ENCODE assay signal across 13 mouse cellular contexts in the genomic region with DNA sequence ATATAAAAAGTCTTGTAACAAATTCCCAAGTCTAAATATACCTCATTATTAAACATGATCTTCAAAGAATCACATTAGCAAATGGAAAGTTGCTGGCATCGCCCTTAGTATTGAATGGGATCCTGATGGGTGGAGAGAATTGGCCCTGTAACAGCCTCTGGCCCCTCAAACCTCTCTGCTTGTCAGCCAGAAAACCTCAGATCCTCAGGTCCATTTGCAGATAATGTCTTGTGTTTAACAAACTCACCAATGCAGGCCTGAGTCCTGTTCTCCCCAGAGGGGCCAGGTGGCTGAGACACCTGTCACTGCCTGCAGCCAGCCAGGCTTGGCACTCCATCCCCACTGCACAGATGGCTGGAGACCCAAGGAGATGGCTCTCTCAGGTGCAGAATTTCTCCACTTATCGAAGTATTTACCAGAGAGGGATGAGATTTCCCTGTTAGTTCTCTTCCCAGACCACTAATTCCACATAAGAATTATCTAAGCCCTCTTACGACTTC. TPM values are rescaled to one million over a fixed set of nuclear protein-coding genes. Genes with fewer than 3 reads are reported as not detected.
DNase-seq lines count a peak whose midpoint lies in the region; ATAC-seq lines count a peak whose summit lies in the region.
"Had no signal": no experiment of that assay in that cellular context is flagged by ENCODE, and none has a peak within 500 bp of the region (broad histone marks: within the 10 kb centered on the region; RNA-seq: fewer than 3 reads in every experiment).

No protein-coding gene starts in this region.

- no peak for DNase-seq in hindbrain, embryonic 11.5 days (ENCODE audit: low spot score)
- DNase-seq in brain, adult 2 months (ENCODE audit: low read depth, low spot score), result peak; percentile 99
- DNase-seq in cerebellum, postnatal 10 days, result peak; percentile 97 to 98
- peak; percentile 35 for DNase-seq in layer of hippocampus, adult 9-11 months
- DNase-seq in kidney, adult 8-10 months, result no peak
- no peak for DNase-seq in thymus, postnatal 25 days
- no peak for DNase-seq in c-Kit-positive CD71-positive TER-119-positive erythroid progenitor cells, embryonic 14.5 days (ENCODE audit: low spot score)
- DNase-seq: kidney, postnatal 14 days; lung, postnatal 10 days had no signal

- H3K36me3 ChIP-seq in hindbrain, embryonic 13.5 days, result no peaks in the 10 kb centered on the region
- no peaks in the 10 kb centered on the region for H3K36me3 ChIP-seq in hindbrain, embryonic 11.5 days (ENCODE audit: control insufficient read depth, insufficient read depth, low read length)
- H3K36me3 ChIP-seq: limb, embryonic 13.5 days; stomach, embryonic 15.5 days had no signal

- no peak overlapping the region for H3K9ac ChIP-seq in hindbrain, embryonic 13.5 days
- H3K9ac ChIP-seq in hindbrain, embryonic 11.5 days (ENCODE audit: low read depth, low read length), result no peak overlapping the region
- H3K9ac ChIP-seq: limb, embryonic 13.5 days; stomach, embryonic 15.5 days had no signal

- no peaks in the 10 kb centered on the region for H3K9me3 ChIP-seq in hindbrain, embryonic 13.5 days
- no peaks in the 10 kb centered on the region for H3K9me3 ChIP-seq in hindbrain, embryonic 11.5 days (ENCODE audit: control insufficient read depth, low read length)
- H3K9me3 ChIP-seq: limb, embryonic 13.5 days; stomach, embryonic 15.5 days had no signal

- no peaks in the 10 kb centered on the region; the same call in 1 of the 2 replicates for H3K4me1 ChIP-seq in hindbrain, embryonic 13.5 days (replicated peaks)
- no peaks in the 10 kb centered on the region for H3K4me1 ChIP-seq in hindbrain, embryonic 11.5 days (replicated peaks; ENCODE audit: control insufficient read depth, insufficient read depth, low read length)
- H3K4me1 ChIP-seq: limb, embryonic 13.5 days; stomach, embryonic 15.5 days had no signal

- no peak overlapping the region for H3K27ac ChIP-seq in hindbrain, embryonic 13.5 days
- H3K27ac ChIP-seq in hindbrain, embryonic 11.5 days (ENCODE audit: low read depth, low read length), result no peak overlapping the region
- H3K27ac ChIP-seq: limb, embryonic 13.5 days; stomach, embryonic 15.5 days had no signal

- 67% methylated on average over 3 of the region's 3 CpGs for WGBS in hindbrain, embryonic 13.5 days
- 69% methylated on average over 3 of the region's 3 CpGs for WGBS in hindbrain, embryonic 11.5 days

- no peak overlapping the region for H3K4me3 ChIP-seq in hindbrain, embryonic 13.5 days
- H3K4me3 ChIP-seq in hindbrain, embryonic 11.5 days (ENCODE audit: low read depth, low read length), result no peak overlapping the region
- H3K4me3 ChIP-seq: limb, embryonic 13.5 days; stomach, embryonic 15.5 days had no signal

- no peak overlapping the region for H3K4me2 ChIP-seq in hindbrain, embryonic 13.5 days
- H3K4me2 ChIP-seq in hindbrain, embryonic 11.5 days (replicated peaks; ENCODE audit: low read depth, low read length), result no peak overlapping the region
- H3K4me2 ChIP-seq: limb, embryonic 13.5 days; stomach, embryonic 15.5 days had no signal

- ATAC-seq in hindbrain, embryonic 13.5 days (ENCODE audit: low FRiP score), result peak; percentile 73
- ATAC-seq in hindbrain, embryonic 11.5 days (ENCODE audit: low FRiP score), result no peak
- ATAC-seq: CD4-positive, CD25-positive, alpha-beta regulatory T cell, adult 4 months had no signal

- no peaks in the 10 kb centered on the region for H3K27me3 ChIP-seq in hindbrain, embryonic 13.5 days
- H3K27me3 ChIP-seq in hindbrain, embryonic 11.5 days (ENCODE audit: control insufficient read depth, insufficient read depth, low read length), result no peaks in the 10 kb centered on the region
- H3K27me3 ChIP-seq: limb, embryonic 13.5 days; stomach, embryonic 15.5 days had no signal

RNA-seq across cellular contexts. Expression of gene Emcn, which starts 27.0 kb away (rescaled TPM):
- 15.0 and 15.5 TPM in 2 replicates for polyA plus RNA-seq in hindbrain, embryonic 13.5 days (2015; fragmentation: Nextera tagmentation; extraction: Ambion mirVana)
- 29.8 and 30.9 TPM in 2 replicates for polyA plus RNA-seq in hindbrain, embryonic 11.5 days (2014; fragmentation: Nextera tagmentation; extraction: Ambion mirVana)
- polyA plus RNA-seq: CD4-positive, CD25-positive, alpha-beta regulatory T cell, adult 4 months had no signal

Comparison
In these comparisons a context has a peak if more than half of its experiments do, and no peak if none do; other contexts are left out.
1. DNase-seq: peak in brain, adult 2 months (single experiment), cerebellum, postnatal 10 days (2 of 2) and layer of hippocampus, adult 9-11 months (single experiment); none in hindbrain, embryonic 11.5 days (single experiment), kidney, adult 8-10 months (0 of 2), thymus, postnatal 25 days (single experiment) and c-Kit-positive CD71-positive TER-119-positive erythroid progenitor cells, embryonic 14.5 days (single experiment).